Mouse (Mus musculus): ENCODE measurements around the gene Ripor2.

The Ripor2 gene

DNA sequence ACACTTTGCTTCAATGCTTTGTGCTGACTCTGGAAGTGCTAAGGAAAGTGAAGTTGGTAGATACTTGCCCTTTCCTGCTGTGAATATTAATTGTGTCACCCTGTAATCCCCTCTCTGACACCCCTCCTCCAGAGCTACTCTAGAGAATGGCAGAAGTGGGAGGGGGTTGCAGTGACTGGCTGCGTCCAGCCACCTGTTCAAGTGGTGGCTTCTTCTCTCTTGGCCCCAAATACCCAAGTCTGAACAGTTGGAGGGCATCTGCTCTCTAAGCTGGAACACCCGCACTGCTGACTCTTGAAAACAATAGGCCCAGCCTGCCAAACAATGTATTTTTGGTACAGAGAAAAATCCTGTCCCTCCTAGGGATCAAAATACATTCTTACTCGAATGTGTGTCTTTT, 69.0 kb downstream of the Ripor2 start:
- DNase-seq, result no peak

GRCm38 (mm10) chr13:24654919-24655635, 73.1 kb downstream of the Ripor2 start:
- no peak for DNase-seq

GRCm38 (mm10) chr13:24656719-24657497, 74.9 kb downstream of the Ripor2 start:
- no peak for DNase-seq

DNA sequence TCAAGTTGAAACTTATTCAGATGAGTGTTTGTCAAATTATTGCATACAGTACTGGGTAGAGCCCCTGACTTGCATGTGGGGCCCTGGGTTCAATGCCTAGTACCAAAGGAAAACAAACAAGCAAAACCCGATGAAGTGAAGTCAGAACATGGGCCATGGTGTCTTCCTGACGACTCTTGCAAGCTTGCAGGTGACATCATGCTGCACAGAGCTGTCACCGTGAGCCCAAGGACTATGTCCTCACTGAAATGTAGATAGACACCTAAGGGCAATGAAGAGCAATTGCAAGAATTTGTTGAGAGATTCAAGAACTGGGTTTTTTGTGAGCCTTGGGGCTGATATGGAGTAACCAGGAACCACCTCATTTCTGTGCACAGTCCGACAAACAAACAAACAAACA, 84.8 kb downstream of the Ripor2 start:
- no peak for DNase-seq

DNA sequence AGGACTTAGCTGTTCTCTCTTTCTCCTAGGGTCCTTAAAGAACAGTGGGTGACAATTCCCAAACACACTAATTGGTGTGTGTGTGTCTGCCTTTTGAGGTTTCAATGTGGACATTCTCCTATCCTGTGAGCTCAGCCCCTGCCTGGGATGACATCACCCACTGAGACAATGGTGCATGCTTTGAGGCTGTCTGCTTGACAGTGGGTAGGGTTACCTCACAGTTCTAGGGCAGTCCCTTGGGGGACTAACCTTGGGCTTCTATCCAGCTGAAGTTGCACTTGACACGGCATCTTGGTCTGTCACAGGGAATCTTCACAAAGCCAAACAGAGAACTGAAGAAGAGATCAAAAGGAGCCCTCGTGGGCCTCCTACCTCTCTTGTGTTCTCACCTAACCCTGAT, 86.6 kb downstream of the Ripor2 start:
- no peak for DNase-seq

- no peak for DNase-seq
These were observed 88.7 kb downstream of the Ripor2 start for GRCm38 (mm10) chr13:24670676-24671075.

DNA sequence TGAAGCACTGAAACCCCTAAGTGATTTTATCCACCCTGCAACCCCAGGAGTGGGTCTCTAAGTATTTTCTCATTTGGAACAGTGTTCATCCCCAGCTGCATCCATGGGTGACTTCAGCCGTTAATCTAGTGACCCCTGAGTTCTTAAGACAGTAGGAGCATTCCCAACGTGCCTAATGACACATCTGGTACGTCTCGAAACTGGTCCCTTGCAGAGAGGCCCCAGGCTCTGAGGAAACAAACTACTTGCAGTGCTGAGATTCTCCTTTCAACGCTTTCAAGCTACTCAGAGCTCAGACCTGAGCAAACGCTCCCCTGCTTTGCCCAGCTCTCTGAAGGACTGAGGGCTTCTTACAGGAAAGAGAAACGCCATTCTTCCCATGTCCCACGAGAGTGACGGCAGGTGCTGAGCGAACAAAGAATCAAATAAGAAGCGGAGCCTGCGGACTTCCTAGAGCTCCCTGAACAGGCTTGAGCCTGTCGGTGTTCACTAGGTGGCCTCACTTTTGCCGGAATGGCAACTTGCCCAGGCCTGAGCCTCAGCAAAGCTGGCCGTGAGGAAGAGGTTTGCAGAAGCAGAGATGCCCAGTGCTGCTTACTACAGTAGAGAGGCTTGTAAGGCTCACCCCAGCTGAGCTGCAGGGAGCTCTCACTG, 97.2 kb downstream of the Ripor2 start:
- no peak for DNase-seq

GRCm38 (mm10) chr13:24680951-24681350, 99.0 kb downstream of the Ripor2 start:
- no peak for DNase-seq

- no peak for DNase-seq
These were observed 100.4 kb downstream of the Ripor2 start for GRCm38 (mm10) chr13:24682346-24682745.

DNA sequence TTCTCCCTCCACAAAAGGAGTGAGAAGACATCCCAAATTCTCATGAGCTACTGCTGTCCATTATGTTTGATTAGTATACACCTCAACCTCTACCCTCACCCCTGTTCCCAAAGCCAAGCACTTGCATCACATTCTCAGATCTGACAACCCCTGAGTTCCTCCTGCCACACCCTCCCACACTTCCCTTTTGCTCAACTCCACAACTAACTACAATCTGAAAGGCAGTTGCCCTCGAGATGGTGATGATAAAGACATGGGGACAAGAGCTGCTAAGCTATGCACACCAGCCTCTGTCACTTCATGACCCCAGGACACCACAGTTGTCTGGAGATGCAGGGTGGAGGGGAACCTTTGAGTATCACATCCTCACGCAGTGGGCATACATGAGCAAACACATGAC, 102.5 kb downstream of the Ripor2 start:
- peak; percentile 30 for DNase-seq

DNA sequence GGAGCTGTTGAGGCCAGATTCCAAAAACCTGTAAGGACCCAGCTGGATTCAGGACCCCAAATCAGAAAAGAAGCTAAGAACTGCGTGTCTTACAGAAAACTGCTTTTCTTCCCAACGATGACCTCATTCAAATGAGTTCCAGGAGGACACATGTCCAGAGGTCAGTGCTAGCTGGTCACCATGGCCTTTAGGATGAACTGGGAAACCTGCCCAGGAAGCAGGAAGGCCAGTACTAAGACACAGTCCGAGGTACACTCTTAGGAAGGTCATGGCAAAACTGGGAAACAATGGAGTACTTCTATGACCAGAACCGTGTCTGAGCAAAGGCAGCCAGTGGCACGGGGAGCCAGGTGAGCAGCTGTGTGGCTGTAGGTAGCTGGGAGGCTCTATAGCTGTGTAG, 103.9 kb downstream of the Ripor2 start:
- DNase-seq, result no peak

DNA sequence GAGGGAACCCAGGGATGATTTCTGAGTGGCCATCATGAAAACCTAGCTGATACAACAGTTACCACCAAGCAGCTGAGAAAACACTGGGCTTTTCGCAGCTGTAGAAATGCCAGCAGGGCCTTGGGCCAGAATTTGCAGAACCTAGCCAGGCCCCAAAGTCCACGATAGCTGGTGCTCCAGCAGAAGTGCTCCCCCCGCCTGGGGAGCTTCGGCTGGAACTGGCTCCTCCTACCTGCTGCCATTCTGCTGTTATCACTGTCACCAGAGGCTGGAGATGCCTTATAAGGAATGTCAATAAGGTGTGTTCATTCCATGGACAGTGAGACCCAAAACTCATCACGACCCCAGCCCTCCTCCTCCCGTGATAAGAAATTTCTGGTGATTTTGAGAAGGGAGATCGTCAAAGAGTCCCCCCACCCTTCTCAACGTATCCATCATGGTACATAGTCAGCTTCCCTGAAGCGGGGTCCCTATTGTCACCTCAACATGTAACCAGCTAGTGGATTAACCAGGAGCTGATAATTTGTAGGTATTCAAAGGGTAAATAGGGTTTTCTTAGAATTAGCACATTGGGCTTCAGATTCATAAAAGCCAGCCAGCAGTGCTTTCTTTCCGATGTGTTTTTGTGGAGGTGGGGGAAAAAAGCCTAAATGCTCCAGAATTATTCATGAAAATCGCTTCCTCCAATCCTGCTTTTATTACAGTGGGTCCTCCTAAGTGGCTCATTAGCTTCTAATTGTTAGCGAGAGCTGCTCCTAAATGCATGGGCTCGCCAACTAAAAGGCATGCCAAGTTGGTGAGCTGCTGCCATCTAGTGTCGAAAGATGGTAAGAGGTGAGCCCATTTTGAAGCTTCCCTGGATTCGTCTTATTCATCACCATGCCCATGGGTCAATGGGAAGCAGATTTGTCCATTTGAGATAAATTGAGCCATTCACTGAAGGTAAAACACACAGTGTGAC, 105.0 kb downstream of the Ripor2 start:
- DNase-seq, result peak; percentile 88

- DNase-seq, result peak; percentile 49
These were observed 111.3 kb downstream of the Ripor2 start for GRCm38 (mm10) chr13:24693312-24693711.

- no peak for DNase-seq
These were observed 116.8 kb downstream of the Ripor2 start for GRCm38 (mm10) chr13:24698746-24699145.

GRCm38 (mm10) chr13:24702128-24702527, 120.1 kb downstream of the Ripor2 start:
- DNase-seq, result no peak

DNA sequence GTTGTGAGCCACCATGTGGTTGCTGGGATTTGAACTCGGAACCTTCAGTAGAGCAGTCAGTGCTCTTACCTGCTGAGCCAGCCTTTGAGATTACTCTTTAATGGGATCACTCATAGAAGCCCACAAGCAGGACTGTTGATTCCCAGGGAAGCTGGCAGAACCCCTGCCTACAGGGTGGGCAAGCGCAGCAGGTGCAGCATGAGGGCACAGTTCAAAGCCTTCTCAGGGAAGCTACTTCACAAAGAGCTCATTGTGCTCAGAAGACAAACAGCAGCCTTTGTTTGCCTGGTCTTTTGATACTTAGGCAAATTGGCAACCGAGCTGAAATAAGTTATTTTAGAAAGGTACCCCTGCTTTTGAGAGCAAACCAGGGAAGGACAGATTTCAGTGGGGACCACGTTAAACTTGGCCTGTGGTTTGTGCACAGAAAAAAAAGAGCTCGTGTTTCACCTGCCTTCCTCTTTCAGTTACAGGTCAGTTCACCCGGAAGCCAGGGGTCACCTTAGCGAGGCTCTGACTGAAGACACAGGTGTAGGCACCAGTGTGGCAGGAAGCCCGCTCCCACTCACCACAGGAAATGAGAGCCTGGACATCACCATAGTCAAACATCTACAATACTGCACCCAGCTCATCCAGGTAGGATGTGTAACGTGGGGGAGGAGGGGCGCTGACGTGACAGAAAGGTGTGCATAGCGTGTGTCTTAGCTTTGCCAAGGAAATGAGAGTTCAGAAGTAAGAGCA, 127.8 kb downstream of the Ripor2 start:
- DNase-seq, result no peak

- DNase-seq, result no peak
These were observed 129.0 kb downstream of the Ripor2 start for GRCm38 (mm10) chr13:24710968-24711367.

- DNase-seq, result peak; percentile 24
These were observed 130.7 kb downstream of the Ripor2 start for GRCm38 (mm10) chr13:24712581-24713130.

DNA sequence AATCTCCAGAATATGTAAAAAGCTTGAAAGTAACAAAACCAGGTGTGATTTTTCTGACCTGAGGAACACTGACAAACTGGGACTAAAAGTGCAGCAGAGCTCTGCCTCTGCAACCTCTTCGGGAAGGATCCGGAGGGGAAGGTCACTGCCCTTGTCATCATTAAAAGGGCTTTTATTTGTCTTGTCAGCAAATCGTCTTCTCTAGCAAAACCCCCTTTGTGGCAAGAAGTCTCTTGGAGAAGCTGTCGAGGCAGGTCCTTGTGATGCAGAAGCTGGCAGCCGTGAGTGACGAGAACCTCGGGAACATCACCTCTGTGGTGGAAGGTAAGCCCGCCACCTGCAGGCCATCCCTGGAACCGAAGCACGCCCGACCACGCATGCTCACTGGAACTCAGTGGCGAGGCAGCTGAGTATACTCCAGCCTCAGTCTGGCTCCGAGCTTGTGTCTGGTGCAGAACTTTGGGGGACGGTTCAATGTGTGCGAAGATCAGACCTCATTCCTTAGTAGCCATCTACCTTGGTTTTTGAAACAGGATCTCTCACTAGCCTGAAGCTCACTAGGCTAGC, 131.5 kb downstream of the Ripor2 start:
- DNase-seq, result peak; percentile 93

- no peak for DNase-seq
These were observed 132.4 kb downstream of the Ripor2 start for GRCm38 (mm10) chr13:24714360-24714885.

DNA sequence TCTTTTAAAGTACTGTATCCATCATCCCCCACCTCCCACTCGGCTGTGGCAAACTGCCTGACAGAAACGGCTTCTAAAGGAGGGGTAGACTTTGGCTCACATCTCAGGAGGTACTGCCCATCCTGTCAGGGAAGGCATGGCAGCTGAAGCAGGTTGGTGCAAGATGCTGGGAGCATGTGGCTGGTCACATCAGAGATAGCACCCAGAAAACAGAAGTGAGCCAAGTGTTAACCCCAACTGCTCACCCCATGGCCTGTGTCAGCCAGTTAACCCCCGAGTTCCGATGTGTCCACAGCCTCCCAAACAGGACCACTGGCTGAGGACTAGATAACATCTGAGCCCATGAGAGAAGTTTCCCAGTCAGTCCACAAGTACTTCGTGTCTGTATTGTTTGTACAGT, 133.6 kb downstream of the Ripor2 start:
- no peak for DNase-seq

Measured in lung, postnatal 36 days (tissue).